Mouse (Mus musculus) stomach, embryonic 16.5 days (tissue): Measurements from ENCODE around the gene Gdpd5. TPM values are rescaled to one million over a fixed set of nuclear protein-coding genes. Genes with fewer than 3 reads are reported as not detected.
A peak's percentile ranks its signal among the peaks of the same experiment; 100 is the strongest.

Source experiments
- ATAC-seq: fragments of 200-750 bp; cut with Nextera tagmentation; 2 replicates; pipeline ENCODE4 v1.8.0; 2017; ENCODE audit warnings: moderate number of reproducible peaks, moderate TSS enrichment; ENCODE audit not compliant: insufficient read depth, low FRiP score
- H3K27ac ChIP-seq: fragments of 300-500 bp; sonication (generic); 2 replicates; pipeline ENCODE4 v1.5.1; 2014; ENCODE audit warnings: low read length
- H3K27me3 ChIP-seq: fragments of 300-500 bp; sonication (generic); 2 replicates; pipeline ENCODE4 v1.6.1; 2014; ENCODE audit warnings: low read length, control low read depth, mixed read lengths; ENCODE audit not compliant: control insufficient read depth, insufficient read depth
- H3K36me3 ChIP-seq: fragments of 300-500 bp; sonication (generic); 2 replicates; pipeline ENCODE4 v1.6.1; 2014; ENCODE audit warnings: low read length; ENCODE audit not compliant: control insufficient read depth, insufficient read depth
- H3K4me1 ChIP-seq: fragments of 300-500 bp; sonication (generic); 2 replicates; pipeline ENCODE4 v1.6.1; 2014; ENCODE audit warnings: low read length, control low read depth, mixed read lengths; ENCODE audit not compliant: control insufficient read depth, insufficient read depth
- H3K4me2 ChIP-seq: fragments of 300-500 bp; sonication (generic); 2 replicates; pipeline ENCODE4 v1.6.1; 2014; ENCODE audit warnings: low read depth, low read length, mixed read lengths
- H3K4me3 ChIP-seq: fragments of 300-500 bp; sonication (generic); replicated peaks from 2 replicates; pipeline ENCODE4 v1.5.1; 2014; ENCODE audit warnings: mild to moderate bottlenecking, low read length
- H3K9ac ChIP-seq: fragments of 300-500 bp; sonication (generic); 2 replicates; pipeline ENCODE4 v1.6.1; 2014; ENCODE audit warnings: low read length
- H3K9me3 ChIP-seq: fragments of 300-500 bp; sonication (generic); replicated peaks from 2 replicates; pipeline ENCODE4 v1.6.1; 2016; ENCODE audit warnings: low read length, control low read depth; ENCODE audit not compliant: control insufficient read depth
- WGBS: fragments of 180-500 bp; shearing (Covaris S2); extraction: QIAGEN DNeasy Blood & Tissue Kit; methylation state at CpG from one replicate; pipeline ENCODE4 v1.1.7; 2014; 5-methylcytosine and 5-hydroxymethylcytosine counted together
- polyA plus RNA-seq: library from polyadenylated mRNA; unstranded; fragments of >200 nt; fragmentation: Nextera tagmentation; extraction: Ambion mirVana; gene quantifications from 2 replicates; pipeline ENCODE4 v1.2.1, GENCODE M21; 2015

Gene Gdpd5
- polyA plus RNA-seq, 1 experiment from 2014 or later: 17.1 TPM

DNA sequence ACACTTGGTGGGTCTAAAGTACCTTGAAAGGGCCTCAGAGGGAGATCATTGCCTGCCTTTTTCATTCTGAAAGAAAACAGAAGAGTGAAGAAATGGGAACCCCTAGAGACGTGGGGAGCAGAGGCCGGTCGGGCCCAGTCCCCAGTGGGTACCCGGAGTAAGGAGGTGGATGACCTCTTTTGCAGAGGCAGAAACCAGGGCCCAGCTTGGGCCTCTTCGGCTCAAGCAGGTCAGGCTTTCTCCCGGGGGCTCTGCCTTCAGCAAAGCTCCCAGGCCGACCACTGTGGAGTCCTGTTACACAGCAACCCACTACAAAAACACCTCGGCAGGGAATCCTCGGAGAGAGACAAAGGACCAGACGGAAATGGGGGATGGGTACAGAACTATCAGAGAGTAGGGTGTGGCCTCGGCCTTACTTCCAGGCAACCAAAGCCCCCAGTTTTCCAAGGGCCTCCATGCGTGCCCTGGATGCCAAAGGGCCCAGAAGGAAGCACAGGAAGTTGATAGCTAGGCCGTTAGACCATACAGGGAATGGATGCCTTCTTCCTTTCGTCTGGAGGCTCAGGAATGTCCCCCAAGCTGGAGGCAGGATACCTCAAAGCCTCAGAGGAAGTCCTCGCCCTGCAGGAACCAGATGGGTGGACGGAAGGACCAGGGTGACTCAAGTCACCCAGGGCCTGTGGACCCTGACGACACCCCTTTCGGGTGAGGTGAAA, 29.3 kb upstream of the Gdpd5 start:
- Histone ChIP-seq H3K4me2 (peak overlapping the region; percentile 62), H3K4me1 (peaks cover 38% of the 10 kb centered on the region), H3K9ac (peak overlapping the region; percentile 75), H3K36me3 (peaks cover 21% of the 10 kb centered on the region), H3K27ac (peak overlapping the region; percentile 94), H3K27me3 (no peaks in the 10 kb centered on the region), H3K4me3 (peak overlapping the region; percentile 75), H3K9me3 (no peaks in the 10 kb centered on the region)
- no peak for ATAC-seq
- WGBS: 5% methylated on average over 18 of the region's 18 CpGs

DNA sequence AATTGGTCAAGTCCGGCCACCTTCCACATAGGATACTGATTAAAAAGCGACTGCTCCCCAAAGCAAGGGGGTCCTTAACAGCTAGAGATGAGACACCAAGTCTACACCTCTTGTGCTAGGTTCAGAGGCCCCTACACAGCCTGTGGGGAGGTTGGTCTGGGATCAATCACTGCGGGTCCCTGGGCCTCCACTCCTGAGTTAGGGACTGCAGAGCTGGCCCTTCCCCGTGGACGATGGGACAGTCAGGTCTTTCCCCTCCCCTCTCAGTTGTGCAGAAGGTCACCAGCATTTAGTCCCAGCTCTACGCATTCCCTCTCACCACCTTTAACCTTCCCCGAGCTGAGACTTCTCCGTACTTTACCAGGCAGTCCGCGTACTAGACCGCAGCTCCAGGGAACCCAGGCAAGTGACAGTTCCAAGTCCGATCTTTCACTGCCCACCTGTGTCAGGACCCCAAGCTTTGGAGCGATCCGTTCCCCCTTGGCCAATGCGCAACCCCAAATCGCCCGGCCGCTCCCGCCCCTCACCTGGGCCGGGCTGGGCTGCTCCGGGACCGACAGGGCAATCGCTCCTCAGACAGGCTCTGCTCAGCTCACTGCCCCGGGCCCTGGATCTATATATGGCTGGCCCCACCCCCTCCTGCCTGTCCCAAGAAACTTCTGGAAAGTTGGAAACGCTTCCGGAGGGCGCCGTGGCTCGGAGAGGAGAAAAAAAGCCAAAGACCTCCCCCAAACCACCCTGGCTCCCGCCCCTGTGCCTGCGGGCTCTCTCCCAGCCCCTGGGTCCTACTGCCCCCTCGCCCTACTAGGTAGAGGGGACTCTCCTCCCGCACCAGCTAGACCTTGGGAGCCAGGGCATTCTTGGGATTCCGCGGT, 28.5 kb upstream of the Gdpd5 start, which contains the start of gene Serpinh1:
Gene Serpinh1, minus strand, starts transcription at position 714 of the 875 bp plus-strand sequence.
- H3K9me3 ChIP-seq: no peaks in the 10 kb centered on the region
- peaks cover 14% of the 10 kb centered on the region for H3K36me3 ChIP-seq
- H3K27me3 ChIP-seq: no peaks in the 10 kb centered on the region
- H3K4me2 ChIP-seq: peak within 1 kb of the TSS; percentile 62
- H3K27ac ChIP-seq: peak within 1 kb of the TSS; percentile 94
- H3K4me1 ChIP-seq: peaks cover 46% of the 10 kb centered on the region
- WGBS: under 1% methylated on average over 35 of the region's 35 CpGs
- peak within 1 kb of the TSS; percentile 75 for H3K9ac ChIP-seq
- ATAC-seq: peak; percentile 84
- peak within 1 kb of the TSS; percentile 75 for H3K4me3 ChIP-seq

- Histone ChIP-seq H3K4me2 (peak overlapping the region; percentile 56), H3K4me1 (peaks cover 45% of the 10 kb centered on the region), H3K9ac (peak overlapping the region; percentile 75), H3K4me3 (peak overlapping the region; percentile 27), H3K27me3 (no peaks in the 10 kb centered on the region), H3K36me3 (no peaks in the 10 kb centered on the region), H3K9me3 (no peaks in the 10 kb centered on the region), H3K27ac (peak overlapping the region; percentile 99)
- peak; percentile 26; the same call in 1 of the 2 replicates for ATAC-seq
- 6% methylated on average over 7 of the region's 7 CpGs for WGBS
Observed at GRCm38 (mm10) chr7:99355731-99356131, 25.5 kb upstream of the Gdpd5 start.

DNA sequence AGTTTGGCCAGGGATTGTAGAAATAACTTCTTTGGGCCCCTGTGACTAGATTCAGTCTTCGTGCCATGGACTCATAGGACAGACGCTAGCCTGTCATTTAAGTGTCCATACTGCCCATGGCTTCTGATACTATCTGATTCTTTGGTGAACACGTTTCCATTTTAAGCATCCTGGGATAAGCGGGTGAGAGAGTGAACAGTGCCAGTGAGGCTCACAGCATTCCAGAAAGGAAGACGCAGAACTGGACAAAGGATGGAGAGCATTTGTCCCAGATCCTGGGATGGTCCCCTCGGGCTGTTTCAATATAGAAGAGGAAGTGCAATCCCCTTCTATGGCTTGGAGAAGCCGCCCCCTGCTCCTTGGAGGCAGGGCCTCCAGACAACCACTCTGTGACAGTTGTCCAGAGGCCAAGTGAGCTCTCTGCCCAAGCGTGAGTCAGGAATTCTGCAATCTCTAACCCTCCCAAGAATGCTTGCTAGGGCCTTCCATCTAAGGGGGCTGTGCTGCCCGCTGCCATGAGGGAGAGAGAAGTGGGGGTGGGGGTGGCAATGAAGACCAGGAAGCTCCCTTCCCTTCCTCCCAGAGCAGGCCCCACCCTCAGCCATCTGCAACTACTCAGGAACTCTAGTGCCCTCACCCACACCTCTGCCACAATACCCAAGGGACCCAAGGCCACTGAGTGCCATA, 24.8 kb upstream of the Gdpd5 start:
- Histone ChIP-seq H3K4me2 (peak overlapping the region; percentile 56), H3K4me1 (peaks cover 51% of the 10 kb centered on the region), H3K27ac (peak overlapping the region; percentile 99), H3K9ac (peak overlapping the region; percentile 75), H3K27me3 (no peaks in the 10 kb centered on the region), H3K36me3 (no peaks in the 10 kb centered on the region), H3K9me3 (no peaks in the 10 kb centered on the region), H3K4me3 (peak overlapping the region; percentile 27)
- 23% methylated on average over 9 of the region's 9 CpGs for whole genome bisulfite sequencing
- peak; percentile 2; the same call in 1 of the 2 replicates for ATAC-seq

DNA sequence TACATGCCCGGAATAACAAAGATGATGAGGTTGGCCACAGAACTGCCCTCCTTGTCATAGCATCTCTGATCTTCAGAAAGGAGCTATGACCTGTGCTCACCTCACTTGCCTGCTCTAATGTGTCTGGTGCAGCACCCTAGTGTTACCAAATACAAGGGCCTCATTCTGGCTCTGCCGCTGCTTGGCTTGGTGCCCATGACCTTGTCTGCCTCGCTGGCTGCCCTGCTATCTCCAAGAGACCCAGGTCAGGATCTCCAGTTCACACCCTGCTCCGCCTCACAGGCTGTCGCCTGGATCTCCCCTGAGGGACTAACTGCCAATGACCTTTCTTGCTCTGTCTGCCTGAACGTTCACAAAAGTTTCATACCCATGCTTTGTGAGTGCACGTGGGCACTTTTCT, 24.0 kb upstream of the Gdpd5 start:
- Histone ChIP-seq H3K4me3 (no peak overlapping the region), H3K4me2 (peak overlapping the region; percentile 56; the same call in 1 of the 2 replicates), H3K27me3 (no peaks in the 10 kb centered on the region), H3K4me1 (peaks cover 51% of the 10 kb centered on the region), H3K9me3 (no peaks in the 10 kb centered on the region), H3K36me3 (no peaks in the 10 kb centered on the region), H3K27ac (peak overlapping the region; percentile 99), H3K9ac (0 out of 2 replicates have a peak overlapping the region, but pooled peaks have one; percentile 6)
- WGBS: 44% methylated on average over 7 of the region's 7 CpGs
- no peak for ATAC-seq

DNA sequence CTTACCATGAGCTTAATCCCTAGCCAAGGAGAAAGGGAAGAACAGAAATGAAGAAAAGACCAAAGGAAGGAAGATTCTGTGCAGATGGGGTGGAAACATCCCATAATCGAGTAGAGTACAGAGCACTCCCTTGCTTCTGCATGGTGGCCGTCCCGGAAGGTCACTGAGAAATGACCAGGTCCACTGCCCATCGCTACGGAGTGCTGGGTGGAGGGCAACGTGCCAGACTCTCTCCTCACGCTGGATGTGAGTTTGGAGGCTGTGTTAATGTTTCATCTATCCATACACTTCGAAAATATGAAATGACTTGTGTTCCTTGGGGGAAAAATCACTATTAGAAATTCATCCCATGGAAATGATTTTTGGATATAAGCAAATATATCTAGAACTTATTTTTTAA, 22.8 kb upstream of the Gdpd5 start:
- Histone ChIP-seq H3K4me2 (no peak overlapping the region), H3K4me1 (peaks cover 51% of the 10 kb centered on the region), H3K9me3 (no peaks in the 10 kb centered on the region), H3K4me3 (no peak overlapping the region), H3K9ac (no peak overlapping the region), H3K27me3 (no peaks in the 10 kb centered on the region), H3K27ac (no peak overlapping the region), H3K36me3 (no peaks in the 10 kb centered on the region)
- ATAC-seq: no peak
- 86% methylated on average over 8 of the region's 8 CpGs for WGBS

DNA sequence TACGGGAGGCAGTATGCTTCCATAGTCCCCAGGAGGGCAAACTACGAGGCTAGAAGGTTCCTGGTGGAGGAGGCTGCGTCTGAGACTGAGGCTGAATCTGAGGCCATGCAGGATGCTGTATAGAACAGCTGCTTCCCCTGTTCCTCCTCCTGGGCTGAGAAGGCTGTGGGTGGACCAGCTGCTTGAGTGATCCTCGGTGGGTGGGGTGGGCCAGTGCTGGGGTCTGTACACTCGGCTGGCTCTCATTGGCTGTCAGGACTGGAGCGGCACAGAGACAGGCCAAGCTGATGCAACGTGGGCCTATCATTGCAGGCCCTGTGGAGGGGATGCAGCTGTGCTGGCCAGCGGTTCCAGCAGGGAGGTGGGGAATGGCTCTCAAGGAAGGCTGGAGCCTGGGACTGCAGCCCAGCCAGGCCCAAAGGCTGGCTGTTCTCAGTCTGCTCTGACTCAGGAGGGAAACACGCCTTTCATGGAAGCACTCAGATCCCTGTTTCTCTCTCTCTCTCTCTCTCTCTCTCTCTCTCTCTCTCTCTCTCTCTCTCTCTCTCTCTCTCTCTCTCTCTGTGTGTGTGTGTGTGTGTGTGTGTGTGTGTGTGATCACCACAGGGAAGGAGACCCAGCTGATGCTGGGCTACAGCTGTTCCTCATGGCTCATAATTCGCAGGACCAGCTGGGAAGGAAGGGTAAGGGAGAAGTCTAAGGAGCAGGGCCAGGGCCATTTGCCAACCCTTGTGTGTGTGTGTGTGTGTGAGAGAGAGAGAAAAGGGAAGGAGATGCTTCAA, 21.0 kb upstream of the Gdpd5 start:
- ATAC-seq: peak; percentile 95
- H3K4me2 ChIP-seq: peak overlapping the region; percentile 35
- H3K27me3 ChIP-seq: no peaks in the 10 kb centered on the region
- peak overlapping the region; percentile 93 for H3K27ac ChIP-seq
- no peaks in the 10 kb centered on the region for H3K36me3 ChIP-seq
- H3K4me1 ChIP-seq: peaks cover 38% of the 10 kb centered on the region
- H3K4me3 ChIP-seq: no peak overlapping the region
- peak overlapping the region; percentile 61 for H3K9ac ChIP-seq
- WGBS: 22% methylated on average over 10 of the region's 10 CpGs
- no peaks in the 10 kb centered on the region for H3K9me3 ChIP-seq

- Histone ChIP-seq H3K9ac (peak overlapping the region; percentile 55), H3K4me3 (no peak overlapping the region), H3K9me3 (no peaks in the 10 kb centered on the region), H3K36me3 (no peaks in the 10 kb centered on the region), H3K27ac (peak overlapping the region; percentile 93), H3K27me3 (no peaks in the 10 kb centered on the region), H3K4me2 (peak overlapping the region; percentile 35), H3K4me1 (peaks cover 32% of the 10 kb centered on the region)
- WGBS: 27% methylated on average over 8 of the region's 8 CpGs
- no peak for ATAC-seq
Observed at GRCm38 (mm10) chr7:99360803-99361414, 20.3 kb upstream of the Gdpd5 start.
